Mouse (Mus musculus): ENCODE results near the gene Celsr1. TPM values are rescaled to one million over a fixed set of nuclear protein-coding genes. Genes with fewer than 3 reads are reported as not detected.
A peak's percentile ranks its signal among the peaks of the same experiment; 100 is the strongest.

The Celsr1 gene
- polyA plus RNA-seq, 1 experiment from 2014 or later = 5.1 TPM

- H3K4me2 ChIP-seq (replicated peaks; ENCODE audit: low read depth, low read length) = no peak overlapping the region
- no peaks in the 10 kb centered on the region for H3K4me1 ChIP-seq (replicated peaks; ENCODE audit: control insufficient read depth, insufficient read depth, low read length)
- no peak overlapping the region for H3K4me3 ChIP-seq (ENCODE audit: low read depth, low read length)
- WGBS = 38% methylated on average over 2 of the region's 2 CpGs
- H3K36me3 ChIP-seq (ENCODE audit: control insufficient read depth, insufficient read depth, low read length) = no peaks in the 10 kb centered on the region
- no peaks in the 10 kb centered on the region for H3K9me3 ChIP-seq (ENCODE audit: control insufficient read depth, low read length)
- DNase-seq (ENCODE audit: low spot score) (peak; percentile 90), ATAC-seq (ENCODE audit: low FRiP score) (no peak)
- H3K27ac ChIP-seq (ENCODE audit: low read depth, low read length) = no peak overlapping the region
- no peaks in the 10 kb centered on the region for H3K27me3 ChIP-seq (ENCODE audit: control insufficient read depth, insufficient read depth, low read length)
- no peak overlapping the region for H3K9ac ChIP-seq (ENCODE audit: low read depth, low read length)
Observed at GRCm38 (mm10) chr15:86053890-86054536, 20.4 kb upstream of the Celsr1 start.

DNA sequence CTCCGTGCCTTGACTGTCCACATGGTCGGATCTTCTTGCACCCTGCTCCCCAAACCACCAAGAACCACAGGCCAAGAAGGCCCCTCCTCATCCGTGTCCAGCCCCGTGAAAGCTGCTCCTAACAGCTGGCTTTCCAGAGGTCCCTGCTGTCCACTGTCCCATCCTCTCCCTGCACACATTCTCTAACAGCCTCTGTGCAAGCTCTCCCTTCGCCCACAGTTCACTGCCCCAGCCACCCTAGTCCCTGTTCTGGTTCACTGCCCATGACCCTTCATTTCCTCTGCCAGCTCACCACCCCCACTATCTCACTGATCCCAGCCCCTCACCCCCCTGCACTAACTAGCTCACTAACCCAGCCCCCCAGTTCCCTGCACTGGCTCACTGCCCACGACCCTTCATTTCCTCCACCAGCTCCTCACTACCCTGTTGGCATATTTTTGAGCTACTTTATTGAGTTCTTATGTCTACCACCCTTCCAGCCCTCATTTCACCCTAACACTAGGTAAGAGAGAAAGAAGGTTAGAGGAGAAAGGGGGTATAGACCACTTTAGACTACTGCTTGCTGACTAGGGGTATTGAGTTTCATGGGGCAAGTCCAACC, 18.4 kb upstream of the Celsr1 start:
- no peak overlapping the region for H3K4me2 ChIP-seq (replicated peaks; ENCODE audit: low read depth, low read length)
- no peak overlapping the region for H3K27ac ChIP-seq (ENCODE audit: low read depth, low read length)
- ATAC-seq (ENCODE audit: low FRiP score) = no peak
- H3K9me3 ChIP-seq (ENCODE audit: control insufficient read depth, low read length) = no peaks in the 10 kb centered on the region
- no peak overlapping the region for H3K4me3 ChIP-seq (ENCODE audit: low read depth, low read length)
- H3K9ac ChIP-seq (ENCODE audit: low read depth, low read length) = no peak overlapping the region
- 71% methylated on average over 6 of the region's 6 CpGs for WGBS
- no peak for DNase-seq (ENCODE audit: low spot score)
- no peaks in the 10 kb centered on the region for H3K27me3 ChIP-seq (ENCODE audit: control insufficient read depth, insufficient read depth, low read length)
- no peaks in the 10 kb centered on the region for H3K36me3 ChIP-seq (ENCODE audit: control insufficient read depth, insufficient read depth, low read length)
- no peaks in the 10 kb centered on the region for H3K4me1 ChIP-seq (replicated peaks; ENCODE audit: control insufficient read depth, insufficient read depth, low read length)

DNA sequence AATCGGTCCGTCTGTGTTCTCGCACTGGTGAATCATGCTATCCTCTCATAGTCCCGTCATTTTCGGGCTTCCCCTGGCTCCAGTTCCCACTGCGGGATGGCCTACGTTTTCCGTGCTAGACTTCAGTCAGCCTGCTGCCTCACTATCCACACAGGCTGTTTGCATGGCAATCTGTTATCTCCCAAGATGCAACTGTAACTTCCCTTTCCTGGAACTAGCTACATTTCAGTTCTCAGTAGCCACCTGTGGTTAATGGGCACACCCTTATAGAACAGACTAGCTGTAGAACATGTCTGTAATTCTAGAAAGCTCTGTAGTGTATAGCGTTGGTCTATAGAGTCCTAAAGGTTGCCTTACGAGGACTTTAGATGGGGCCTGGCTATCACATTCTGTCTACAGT, 17.6 kb upstream of the Celsr1 start:
- Histone ChIP-seq H3K36me3 (ENCODE audit: control insufficient read depth, insufficient read depth, low read length) (no peaks in the 10 kb centered on the region), H3K9me3 (ENCODE audit: control insufficient read depth, low read length) (no peaks in the 10 kb centered on the region), H3K27me3 (ENCODE audit: control insufficient read depth, insufficient read depth, low read length) (no peaks in the 10 kb centered on the region), H3K4me2 (replicated peaks; ENCODE audit: low read depth, low read length) (no peak overlapping the region), H3K9ac (ENCODE audit: low read depth, low read length) (no peak overlapping the region), H3K4me1 (replicated peaks; ENCODE audit: control insufficient read depth, insufficient read depth, low read length) (no peaks in the 10 kb centered on the region), H3K4me3 (ENCODE audit: low read depth, low read length) (no peak overlapping the region), H3K27ac (ENCODE audit: low read depth, low read length) (no peak overlapping the region)
- WGBS = 86% methylated on average over 10 of the region's 10 CpGs
- DNase-seq (ENCODE audit: low spot score) (no peak), ATAC-seq (ENCODE audit: low FRiP score) (no peak)

GRCm38 (mm10) chr15:86050170-86050743, 16.7 kb upstream of the Celsr1 start:
- no peaks in the 10 kb centered on the region for H3K27me3 ChIP-seq (ENCODE audit: control insufficient read depth, insufficient read depth, low read length)
- DNase-seq (ENCODE audit: low spot score) (no peak), ATAC-seq (ENCODE audit: low FRiP score) (no peak)
- H3K9me3 ChIP-seq (ENCODE audit: control insufficient read depth, low read length) = no peaks in the 10 kb centered on the region
- no peaks in the 10 kb centered on the region for H3K36me3 ChIP-seq (ENCODE audit: control insufficient read depth, insufficient read depth, low read length)
- H3K4me2 ChIP-seq (replicated peaks; ENCODE audit: low read depth, low read length) = no peak overlapping the region
- no peak overlapping the region for H3K9ac ChIP-seq (ENCODE audit: low read depth, low read length)
- H3K4me3 ChIP-seq (ENCODE audit: low read depth, low read length) = no peak overlapping the region
- WGBS = 79% methylated on average over 4 of the region's 4 CpGs
- H3K4me1 ChIP-seq (replicated peaks; ENCODE audit: control insufficient read depth, insufficient read depth, low read length) = no peaks in the 10 kb centered on the region
- H3K27ac ChIP-seq (ENCODE audit: low read depth, low read length) = no peak overlapping the region

- no peak overlapping the region for H3K27ac ChIP-seq (ENCODE audit: low read depth, low read length)
- WGBS = 86% methylated on average over 3 of the region's 3 CpGs
- DNase-seq (ENCODE audit: low spot score) = no peak
- no peaks in the 10 kb centered on the region for H3K27me3 ChIP-seq (ENCODE audit: control insufficient read depth, insufficient read depth, low read length)
- H3K4me2 ChIP-seq (replicated peaks; ENCODE audit: low read depth, low read length) = no peak overlapping the region
- H3K4me3 ChIP-seq (ENCODE audit: low read depth, low read length) = no peak overlapping the region
- no peak for ATAC-seq (ENCODE audit: low FRiP score)
- H3K36me3 ChIP-seq (ENCODE audit: control insufficient read depth, insufficient read depth, low read length) = no peaks in the 10 kb centered on the region
- no peaks in the 10 kb centered on the region for H3K9me3 ChIP-seq (ENCODE audit: control insufficient read depth, low read length)
- H3K9ac ChIP-seq (ENCODE audit: low read depth, low read length) = no peak overlapping the region
- no peaks in the 10 kb centered on the region for H3K4me1 ChIP-seq (replicated peaks; ENCODE audit: control insufficient read depth, insufficient read depth, low read length)
Observed at GRCm38 (mm10) chr15:86049510-86049909, 15.9 kb upstream of the Celsr1 start.

DNA sequence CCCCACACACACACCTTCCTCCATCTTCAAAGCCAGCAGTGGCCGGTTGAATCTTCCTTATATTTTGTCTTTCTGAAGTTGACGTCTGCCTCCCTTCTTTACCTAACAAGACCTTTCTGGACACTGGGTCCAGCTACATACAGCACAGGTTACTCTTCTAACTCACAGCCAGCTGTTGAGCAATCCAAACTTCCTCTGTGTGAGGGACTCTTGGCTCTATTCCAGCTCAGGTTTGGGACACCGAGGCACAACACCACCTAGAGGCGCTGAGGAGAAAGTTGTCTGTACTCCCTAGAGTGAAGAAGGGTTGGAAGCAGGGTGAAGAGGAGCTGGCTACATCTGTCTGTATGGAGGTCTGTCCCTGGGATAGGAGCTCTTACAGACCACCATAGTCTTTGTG, 8.8 kb upstream of the Celsr1 start:
- H3K9me3 ChIP-seq (ENCODE audit: control insufficient read depth, low read length) = no peaks in the 10 kb centered on the region
- no peak overlapping the region for H3K27ac ChIP-seq (ENCODE audit: low read depth, low read length)
- no peak for DNase-seq (ENCODE audit: low spot score)
- H3K4me3 ChIP-seq (ENCODE audit: low read depth, low read length) = no peak overlapping the region
- no peaks in the 10 kb centered on the region for H3K36me3 ChIP-seq (ENCODE audit: control insufficient read depth, insufficient read depth, low read length)
- ATAC-seq (ENCODE audit: low FRiP score) = no peak
- 46% methylated on average over 4 of the region's 4 CpGs for WGBS
- H3K4me1 ChIP-seq (replicated peaks; ENCODE audit: control insufficient read depth, insufficient read depth, low read length) = no peaks in the 10 kb centered on the region
- no peak overlapping the region for H3K4me2 ChIP-seq (replicated peaks; ENCODE audit: low read depth, low read length)
- no peak overlapping the region for H3K9ac ChIP-seq (ENCODE audit: low read depth, low read length)
- no peaks in the 10 kb centered on the region for H3K27me3 ChIP-seq (ENCODE audit: control insufficient read depth, insufficient read depth, low read length)

DNA sequence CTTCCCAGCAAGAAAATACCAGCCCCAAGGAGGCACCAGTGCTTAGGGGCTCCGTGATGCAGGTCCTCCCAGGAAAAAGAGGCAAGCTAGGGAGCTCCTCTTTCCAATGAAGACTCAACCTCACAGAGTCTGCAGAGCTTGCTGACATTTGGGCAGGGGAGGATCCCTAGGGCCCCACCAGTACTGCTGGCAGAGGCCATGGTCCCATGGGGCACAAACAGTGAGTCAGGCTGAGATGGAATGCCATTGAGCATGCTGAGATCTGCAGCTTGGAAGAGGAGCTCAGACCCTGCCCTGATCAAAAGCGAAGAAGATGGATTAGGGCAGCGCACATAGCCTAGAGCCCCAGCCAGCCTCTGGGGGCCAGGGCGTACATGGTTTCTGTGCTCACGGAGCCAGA, 7.8 kb upstream of the Celsr1 start:
- no peak overlapping the region for H3K27ac ChIP-seq (ENCODE audit: low read depth, low read length)
- DNase-seq (ENCODE audit: low spot score) = no peak
- 85% methylated on average over 5 of the region's 5 CpGs for WGBS

DNA sequence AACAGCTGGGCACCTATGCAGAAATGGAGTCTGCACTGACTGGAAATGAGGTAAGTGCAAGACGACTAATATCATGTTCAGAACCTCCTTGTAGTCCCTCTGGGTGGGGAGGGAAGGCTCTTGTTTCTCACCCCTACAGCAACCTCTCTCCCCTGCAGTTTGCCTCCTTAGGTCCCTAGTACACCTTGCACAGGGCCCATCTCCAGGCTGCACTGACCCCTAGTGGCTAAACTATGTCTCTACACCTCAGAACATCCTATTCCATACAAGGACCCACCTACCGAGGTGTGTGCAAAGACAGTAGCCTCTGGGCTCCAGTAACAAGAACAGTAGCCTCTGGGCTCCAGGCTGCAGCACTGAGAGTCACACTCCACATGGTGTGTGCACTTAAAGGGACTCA, 5.2 kb upstream of the Celsr1 start:
- WGBS = 0% methylated on average over 2 of the region's 2 CpGs
- Histone ChIP-seq H3K4me3 (ENCODE audit: low read depth, low read length) (no peak overlapping the region), H3K4me2 (replicated peaks; ENCODE audit: low read depth, low read length) (no peak overlapping the region), H3K9me3 (ENCODE audit: control insufficient read depth, low read length) (no peaks in the 10 kb centered on the region), H3K36me3 (ENCODE audit: control insufficient read depth, insufficient read depth, low read length) (no peaks in the 10 kb centered on the region), H3K9ac (ENCODE audit: low read depth, low read length) (no peak overlapping the region), H3K4me1 (replicated peaks; ENCODE audit: control insufficient read depth, insufficient read depth, low read length) (peaks cover 3% of the 10 kb centered on the region; the same call in 1 of the 2 replicates), H3K27ac (ENCODE audit: low read depth, low read length) (no peak overlapping the region; the same call in 1 of the 2 replicates), H3K27me3 (ENCODE audit: control insufficient read depth, insufficient read depth, low read length) (peaks cover 6% of the 10 kb centered on the region)
- ATAC-seq (ENCODE audit: low FRiP score) = peak; percentile 51
- DNase-seq (ENCODE audit: low spot score) = peak; percentile 83

More for the DNA sequence above, 7.8 kb upstream of the Celsr1 start:
- Histone ChIP-seq H3K4me1 (replicated peaks; ENCODE audit: control insufficient read depth, insufficient read depth, low read length) (no peaks in the 10 kb centered on the region), H3K9me3 (ENCODE audit: control insufficient read depth, low read length) (no peaks in the 10 kb centered on the region), H3K9ac (ENCODE audit: low read depth, low read length) (no peak overlapping the region), H3K4me2 (replicated peaks; ENCODE audit: low read depth, low read length) (no peak overlapping the region), H3K4me3 (ENCODE audit: low read depth, low read length) (no peak overlapping the region), H3K36me3 (ENCODE audit: control insufficient read depth, insufficient read depth, low read length) (no peaks in the 10 kb centered on the region), H3K27me3 (ENCODE audit: control insufficient read depth, insufficient read depth, low read length) (no peaks in the 10 kb centered on the region)
- ATAC-seq (ENCODE audit: low FRiP score) = no peak

GRCm38 (mm10) chr15:86035913-86036312, 2.3 kb upstream of the Celsr1 start:
- Histone ChIP-seq H3K36me3 (ENCODE audit: control insufficient read depth, insufficient read depth, low read length) (peaks cover 7% of the 10 kb centered on the region; the same call in 1 of the 2 replicates), H3K9ac (ENCODE audit: low read depth, low read length) (no peak overlapping the region), H3K27ac (ENCODE audit: low read depth, low read length) (no peak overlapping the region), H3K9me3 (ENCODE audit: control insufficient read depth, low read length) (no peaks in the 10 kb centered on the region), H3K27me3 (ENCODE audit: control insufficient read depth, insufficient read depth, low read length) (peaks cover 17% of the 10 kb centered on the region), H3K4me2 (replicated peaks; ENCODE audit: low read depth, low read length) (no peak overlapping the region), H3K4me3 (ENCODE audit: low read depth, low read length) (no peak overlapping the region), H3K4me1 (replicated peaks; ENCODE audit: control insufficient read depth, insufficient read depth, low read length) (peaks cover 5% of the 10 kb centered on the region; the same call in 1 of the 2 replicates)
- no peak for ATAC-seq (ENCODE audit: low FRiP score)
- WGBS = 59% methylated on average over 3 of the region's 3 CpGs
- no peak for DNase-seq (ENCODE audit: low spot score)

All from hindbrain, embryonic 11.5 days (tissue).